Mouse (Mus musculus): Measurements from ENCODE around the gene Gm28036. TPM values are rescaled to one million over a fixed set of nuclear protein-coding genes. Genes with fewer than 3 reads are reported as not detected.
A peak's percentile ranks its signal among the peaks of the same experiment; 100 is the strongest.

Gene Gm28036
- polyA plus RNA-seq, 1 experiment from 2014 or later = 12.3 TPM

DNA sequence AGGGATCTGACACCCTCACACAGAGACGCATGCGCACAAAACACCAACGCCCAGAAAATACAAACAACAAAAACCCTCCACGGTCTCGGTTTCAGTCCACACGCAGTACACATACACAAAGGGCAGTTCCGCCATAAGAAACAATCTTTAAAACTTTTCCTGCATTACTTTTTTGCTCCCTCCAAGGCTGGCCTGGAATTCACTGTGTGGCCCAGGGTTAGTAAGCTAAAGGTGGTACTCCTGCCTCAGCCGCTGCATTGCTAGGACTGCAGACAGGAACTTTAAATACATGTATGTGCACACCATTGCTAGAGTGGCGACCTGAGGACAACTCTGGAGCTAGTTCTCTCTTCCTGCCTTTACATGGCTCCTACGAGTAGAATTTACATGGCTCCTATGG is 55.7 kb downstream of the Gm28036 start:
- Histone ChIP-seq H3K9me3 (ENCODE audit: control insufficient read depth, low read length) (no peaks in the 10 kb centered on the region), H3K4me2 (replicated peaks) (no peak overlapping the region), H3K27me3 (ENCODE audit: control insufficient read depth, insufficient read depth, low read length) (no peaks in the 10 kb centered on the region), H3K9ac (no peak overlapping the region), H3K4me1 (replicated peaks; ENCODE audit: control insufficient read depth, insufficient read depth, low read length) (peaks cover 3% of the 10 kb centered on the region; the same call in 1 of the 2 replicates), H3K4me3 (replicated peaks; ENCODE audit: low read length) (no peak overlapping the region), H3K36me3 (replicated peaks; ENCODE audit: control insufficient read depth, insufficient read depth) (peaks cover 79% of the 10 kb centered on the region), H3K27ac (no peak overlapping the region)
- ATAC-seq (ENCODE audit: low FRiP score) (no peak), DNase-seq (ENCODE audit: low spot score) (no peak)
- WGBS = 95% methylated on average over 10 of the region's 10 CpGs

DNA sequence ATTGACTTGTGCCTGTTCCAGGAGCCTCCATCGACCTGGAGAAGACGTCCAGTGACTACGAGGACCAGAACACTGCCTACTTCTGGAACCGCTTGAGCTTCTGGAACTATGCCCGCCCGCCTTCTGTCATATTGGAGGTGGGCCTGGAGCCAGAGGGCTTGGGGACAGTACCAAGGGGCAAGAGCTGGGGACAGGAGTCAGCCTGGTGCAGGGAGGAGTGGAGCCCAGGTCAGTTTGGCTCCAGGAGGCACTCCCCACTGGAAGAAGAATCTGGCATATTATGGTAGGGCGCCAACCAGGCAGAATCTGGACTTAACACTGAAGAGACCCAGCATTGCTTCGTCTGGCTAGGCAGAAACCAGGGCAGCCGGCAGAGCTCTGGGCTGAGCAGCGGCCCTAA is 59.0 kb downstream of the Gm28036 start:
- Histone ChIP-seq H3K4me2 (replicated peaks) (no peak overlapping the region), H3K9me3 (ENCODE audit: control insufficient read depth, low read length) (no peaks in the 10 kb centered on the region), H3K4me3 (replicated peaks; ENCODE audit: low read length) (no peak overlapping the region), H3K27me3 (ENCODE audit: control insufficient read depth, insufficient read depth, low read length) (no peaks in the 10 kb centered on the region), H3K9ac (no peak overlapping the region), H3K27ac (no peak overlapping the region), H3K4me1 (replicated peaks; ENCODE audit: control insufficient read depth, insufficient read depth, low read length) (peaks cover 9% of the 10 kb centered on the region; the same call in 1 of the 2 replicates), H3K36me3 (replicated peaks; ENCODE audit: control insufficient read depth, insufficient read depth) (peaks cover 46% of the 10 kb centered on the region)
- DNase-seq (ENCODE audit: low spot score) = no peak
- WGBS = 93% methylated on average over 10 of the region's 10 CpGs
- ATAC-seq (ENCODE audit: low FRiP score) = no peak

DNA sequence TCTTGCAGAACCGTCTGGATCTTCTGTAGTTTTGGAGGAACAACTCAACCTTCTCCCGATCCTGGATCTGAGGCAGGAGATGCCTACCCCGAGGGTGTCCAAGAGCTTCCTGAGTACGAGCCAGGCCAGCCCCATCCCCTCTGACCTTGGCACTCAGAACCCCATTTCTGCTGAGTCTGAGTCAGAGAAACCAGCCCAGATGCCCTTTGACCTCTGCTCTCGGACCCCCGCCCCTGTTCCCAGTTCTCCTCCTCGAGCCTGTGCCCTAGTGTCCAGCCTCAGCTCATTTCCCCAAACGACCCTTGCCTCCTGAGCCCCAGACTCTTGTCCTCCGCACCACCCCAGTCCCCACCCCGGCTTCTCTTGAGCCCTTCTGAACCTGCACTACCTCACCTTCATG is 60.8 kb downstream of the Gm28036 start:
- peaks cover 9% of the 10 kb centered on the region; the same call in 1 of the 2 replicates for H3K4me1 ChIP-seq (replicated peaks; ENCODE audit: control insufficient read depth, insufficient read depth, low read length)
- peak overlapping the region; percentile 64 for H3K4me3 ChIP-seq (replicated peaks; ENCODE audit: low read length)
- no peaks in the 10 kb centered on the region for H3K9me3 ChIP-seq (ENCODE audit: control insufficient read depth, low read length)
- WGBS = 38% methylated on average over 10 of the region's 10 CpGs
- peak overlapping the region; percentile 96 for H3K4me2 ChIP-seq (replicated peaks)
- H3K36me3 ChIP-seq (replicated peaks; ENCODE audit: control insufficient read depth, insufficient read depth) = peaks cover 29% of the 10 kb centered on the region
- no peak for DNase-seq (ENCODE audit: low spot score)
- peak overlapping the region; percentile 79 for H3K9ac ChIP-seq
- peak; percentile 17; the same call in 1 of the 2 replicates for ATAC-seq (ENCODE audit: low FRiP score)
- H3K27ac ChIP-seq = no peak overlapping the region
- no peaks in the 10 kb centered on the region for H3K27me3 ChIP-seq (ENCODE audit: control insufficient read depth, insufficient read depth, low read length)

DNA sequence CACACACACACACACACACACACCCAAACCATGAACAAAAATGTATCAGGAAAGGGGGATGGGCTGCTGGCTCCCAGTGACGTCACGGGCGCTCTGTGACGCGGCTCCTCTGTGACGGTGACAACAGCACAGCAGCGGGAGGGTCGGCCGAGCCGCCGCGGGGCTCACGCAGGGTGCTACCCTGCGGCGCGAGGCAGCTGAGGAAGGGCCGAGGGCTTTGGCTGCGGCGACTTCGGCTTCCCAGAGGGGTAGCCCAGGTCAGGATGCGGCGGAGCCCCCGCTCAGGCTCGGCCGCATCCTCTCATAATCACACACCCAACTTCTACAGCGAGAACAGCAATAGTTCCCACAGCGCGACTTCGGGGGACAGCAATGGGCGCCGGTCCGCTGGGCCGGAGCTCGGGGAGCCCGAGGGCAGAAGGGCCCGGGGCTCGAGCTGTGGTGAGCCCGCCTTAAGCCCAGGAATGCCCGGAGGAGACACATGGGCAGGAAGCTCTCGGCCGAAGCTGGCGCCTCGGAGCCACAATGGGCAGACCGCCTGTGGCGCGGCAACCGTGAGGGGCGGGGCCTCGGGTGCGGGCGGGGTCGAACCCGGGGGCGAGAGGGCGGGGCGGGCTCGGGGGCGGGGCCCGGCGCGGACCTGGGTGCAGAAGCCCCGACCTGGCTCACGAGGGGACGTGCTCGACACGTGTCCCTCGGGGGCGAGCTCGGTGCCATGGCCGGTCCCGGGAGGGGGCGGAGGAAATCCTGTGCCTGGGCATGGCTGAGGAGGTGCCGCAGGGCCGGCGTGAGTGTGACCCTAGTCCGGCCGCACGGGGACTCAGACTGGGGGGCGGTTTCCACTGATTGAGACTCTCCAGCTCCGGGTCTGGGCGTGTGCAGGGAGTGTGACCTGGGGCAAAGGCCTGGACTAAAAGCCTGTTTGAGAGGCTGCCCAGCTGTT is 61.5 kb downstream of the Gm28036 start, which contains the start of gene Spag4:
Gene Spag4 (plus strand): TSS at position 77 of the 943 bp plus-strand sequence.
- ATAC-seq (ENCODE audit: low FRiP score) (peak; percentile 78), DNase-seq (ENCODE audit: low spot score) (peak; percentile 78)
- Histone ChIP-seq H3K9me3 (ENCODE audit: control insufficient read depth, low read length) (no peaks in the 10 kb centered on the region), H3K4me3 (replicated peaks; ENCODE audit: low read length) (peak within 1 kb of the TSS; percentile 64), H3K27ac (peak within 1 kb of the TSS; percentile 73), H3K36me3 (replicated peaks; ENCODE audit: control insufficient read depth, insufficient read depth) (peaks cover 22% of the 10 kb centered on the region), H3K27me3 (ENCODE audit: control insufficient read depth, insufficient read depth, low read length) (no peaks in the 10 kb centered on the region), H3K9ac (peak within 1 kb of the TSS; percentile 79), H3K4me2 (replicated peaks) (peak within 1 kb of the TSS; percentile 96), H3K4me1 (replicated peaks; ENCODE audit: control insufficient read depth, insufficient read depth, low read length) (peaks cover 9% of the 10 kb centered on the region; the same call in 1 of the 2 replicates)
- under 1% methylated on average over 80 of the region's 81 CpGs for WGBS

DNA sequence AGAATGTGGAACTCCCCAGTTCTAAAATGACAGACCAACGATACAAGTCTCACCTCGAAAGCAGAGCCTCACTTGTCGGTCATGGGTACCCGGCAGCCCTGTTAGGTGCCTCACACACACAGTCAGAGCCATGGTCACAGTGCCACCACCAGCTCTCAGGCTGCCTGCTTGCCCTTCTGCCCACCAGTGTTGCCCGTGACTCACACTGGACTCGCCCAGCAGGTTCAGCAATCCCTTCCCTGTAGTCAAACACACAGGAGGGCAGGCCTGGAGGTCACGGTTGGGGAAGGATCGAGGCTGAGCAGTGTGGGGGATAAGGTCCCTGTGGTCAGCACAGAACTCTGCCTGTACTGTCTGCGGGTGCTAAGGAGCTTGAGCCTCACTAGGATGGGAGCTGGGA is 74.1 kb downstream of the Gm28036 start, which contains the start of gene Fer1l4:
Gene Fer1l4 (minus strand): TSS at position 132 of the 400 bp plus-strand sequence.
- H3K9me3 ChIP-seq (ENCODE audit: control insufficient read depth, low read length) = no peaks in the 10 kb centered on the region
- no peak within 1 kb of the TSS for H3K4me3 ChIP-seq (replicated peaks; ENCODE audit: low read length)
- no peak within 1 kb of the TSS for H3K27ac ChIP-seq
- H3K4me1 ChIP-seq (replicated peaks; ENCODE audit: control insufficient read depth, insufficient read depth, low read length) = no peaks in the 10 kb centered on the region
- no peaks in the 10 kb centered on the region for H3K36me3 ChIP-seq (replicated peaks; ENCODE audit: control insufficient read depth, insufficient read depth)
- H3K9ac ChIP-seq = no peak within 1 kb of the TSS
- H3K27me3 ChIP-seq (ENCODE audit: control insufficient read depth, insufficient read depth, low read length) = no peaks in the 10 kb centered on the region
- DNase-seq (ENCODE audit: low spot score) (no peak), ATAC-seq (ENCODE audit: low FRiP score) (no peak)
- WGBS = 80% methylated on average over 9 of the region's 9 CpGs
- no peak within 1 kb of the TSS for H3K4me2 ChIP-seq (replicated peaks)

DNA sequence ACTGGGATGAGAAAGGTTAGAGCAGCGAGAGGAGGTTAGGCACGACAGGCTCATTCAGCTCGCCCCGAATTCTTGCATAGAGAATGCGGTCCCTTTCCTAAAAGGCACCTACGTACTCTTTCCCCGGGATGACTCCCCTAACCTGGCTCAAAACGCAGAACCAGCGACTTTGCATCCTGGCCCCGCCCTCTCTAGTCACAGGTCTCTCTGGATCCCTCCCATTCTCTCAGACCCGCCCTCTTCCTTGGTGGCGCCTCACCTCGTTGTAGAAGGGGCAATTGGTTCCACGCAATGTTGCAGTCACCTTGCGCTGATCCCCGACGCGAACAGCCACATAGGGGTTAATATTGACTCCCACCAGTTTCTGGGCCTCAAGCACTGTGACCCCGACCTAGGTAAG is 79.0 kb downstream of the Gm28036 start:
- no peaks in the 10 kb centered on the region for H3K4me1 ChIP-seq (replicated peaks; ENCODE audit: control insufficient read depth, insufficient read depth, low read length)
- no peaks in the 10 kb centered on the region for H3K9me3 ChIP-seq (ENCODE audit: control insufficient read depth, low read length)
- 7% methylated on average over 19 of the region's 19 CpGs for WGBS
- H3K4me2 ChIP-seq (replicated peaks) = no peak overlapping the region
- no peak for ATAC-seq (ENCODE audit: low FRiP score)
- no peak for DNase-seq (ENCODE audit: low spot score)
- H3K9ac ChIP-seq = no peak overlapping the region
- no peak overlapping the region for H3K4me3 ChIP-seq (replicated peaks; ENCODE audit: low read length)
- H3K36me3 ChIP-seq (replicated peaks; ENCODE audit: control insufficient read depth, insufficient read depth) = no peaks in the 10 kb centered on the region
- H3K27me3 ChIP-seq (ENCODE audit: control insufficient read depth, insufficient read depth, low read length) = no peaks in the 10 kb centered on the region
- no peak overlapping the region for H3K27ac ChIP-seq

DNA sequence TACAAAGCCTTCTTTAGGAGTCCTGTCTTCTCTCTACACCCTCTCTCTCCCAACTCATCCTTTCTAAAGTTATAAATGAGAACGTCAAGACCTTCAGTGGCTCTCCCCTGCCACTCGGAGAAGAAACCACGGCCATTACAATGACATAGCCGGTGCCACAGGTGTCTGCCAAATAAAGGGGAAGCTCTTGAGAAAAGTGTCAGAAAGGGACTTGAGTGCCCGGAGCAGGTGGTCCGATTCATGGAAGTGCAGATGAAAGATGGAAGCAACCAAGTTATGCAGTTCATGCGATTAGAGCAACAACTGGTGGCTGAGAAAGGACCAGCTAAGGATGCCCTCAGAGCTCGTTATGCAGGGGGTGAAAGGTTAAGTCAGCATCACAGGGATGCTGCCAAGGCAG is 84.0 kb downstream of the Gm28036 start:
- no peaks in the 10 kb centered on the region for H3K36me3 ChIP-seq (replicated peaks; ENCODE audit: control insufficient read depth, insufficient read depth)
- no peak overlapping the region for H3K27ac ChIP-seq
- no peak overlapping the region for H3K4me3 ChIP-seq (replicated peaks; ENCODE audit: low read length)
- H3K9me3 ChIP-seq (ENCODE audit: control insufficient read depth, low read length) = no peaks in the 10 kb centered on the region
- ATAC-seq (ENCODE audit: low FRiP score) = no peak
- DNase-seq (ENCODE audit: low spot score) = no peak
- H3K27me3 ChIP-seq (ENCODE audit: control insufficient read depth, insufficient read depth, low read length) = no peaks in the 10 kb centered on the region
- 89% methylated on average over 8 of the region's 8 CpGs for WGBS
- H3K4me2 ChIP-seq (replicated peaks) = no peak overlapping the region
- H3K4me1 ChIP-seq (replicated peaks; ENCODE audit: control insufficient read depth, insufficient read depth, low read length) = no peaks in the 10 kb centered on the region
- H3K9ac ChIP-seq = no peak overlapping the region

DNA sequence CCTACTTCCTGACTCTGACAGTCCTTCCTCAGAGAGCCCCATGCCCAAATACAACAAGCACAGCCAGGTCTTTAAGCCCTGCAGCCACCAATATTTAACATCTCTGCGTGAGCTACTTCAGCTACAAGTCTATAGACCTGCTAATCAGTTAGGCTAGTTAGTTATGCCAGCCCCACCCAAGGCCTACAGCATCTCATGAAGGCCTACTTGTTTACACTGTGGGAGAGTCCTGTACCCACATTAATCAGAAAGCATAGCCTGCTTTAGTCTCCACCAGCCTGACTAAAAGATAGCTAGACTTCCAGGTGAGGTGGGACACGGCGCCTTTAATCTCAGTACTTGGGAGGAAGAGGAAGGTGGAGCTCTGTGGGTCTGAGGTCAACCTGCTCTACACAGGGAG is 87.5 kb downstream of the Gm28036 start:
- Histone ChIP-seq H3K27ac (no peak overlapping the region), H3K4me2 (replicated peaks) (no peak overlapping the region), H3K9ac (no peak overlapping the region), H3K27me3 (ENCODE audit: control insufficient read depth, insufficient read depth, low read length) (no peaks in the 10 kb centered on the region), H3K9me3 (ENCODE audit: control insufficient read depth, low read length) (no peaks in the 10 kb centered on the region), H3K4me1 (replicated peaks; ENCODE audit: control insufficient read depth, insufficient read depth, low read length) (no peaks in the 10 kb centered on the region), H3K36me3 (replicated peaks; ENCODE audit: control insufficient read depth, insufficient read depth) (no peaks in the 10 kb centered on the region), H3K4me3 (replicated peaks; ENCODE audit: low read length) (no peak overlapping the region)
- DNase-seq (ENCODE audit: low spot score) = no peak
- no peak for ATAC-seq (ENCODE audit: low FRiP score)
- WGBS = 91% methylated on average over 3 of the region's 3 CpGs

DNA sequence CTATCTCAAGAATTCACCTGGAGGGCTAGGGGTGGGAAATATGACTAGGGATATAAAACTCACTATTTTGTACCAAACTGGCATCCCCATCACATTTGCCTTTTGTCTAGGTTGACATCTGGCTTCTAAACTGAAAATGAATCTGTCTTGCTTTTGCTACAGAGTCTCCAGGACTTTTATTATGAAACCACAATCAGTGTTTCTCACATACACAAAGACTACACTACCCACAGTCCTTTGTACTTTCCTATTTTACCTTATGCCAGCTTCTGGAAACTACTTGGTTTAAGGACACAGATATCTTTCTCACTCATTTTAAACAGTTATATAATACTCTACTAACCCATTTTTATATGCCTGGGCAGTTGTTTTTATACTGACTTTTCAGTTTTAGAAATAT is 101.4 kb downstream of the Gm28036 start:
- no peak for DNase-seq (ENCODE audit: low spot score)
- no peaks in the 10 kb centered on the region for H3K9me3 ChIP-seq (ENCODE audit: control insufficient read depth, low read length)
- H3K9ac ChIP-seq = no peak overlapping the region
- ATAC-seq (ENCODE audit: low FRiP score) = no peak
- no peaks in the 10 kb centered on the region for H3K27me3 ChIP-seq (ENCODE audit: control insufficient read depth, insufficient read depth, low read length)
- no peaks in the 10 kb centered on the region for H3K4me1 ChIP-seq (replicated peaks; ENCODE audit: control insufficient read depth, insufficient read depth, low read length)
- H3K4me2 ChIP-seq (replicated peaks) = no peak overlapping the region
- no peak overlapping the region for H3K27ac ChIP-seq
- no peaks in the 10 kb centered on the region for H3K36me3 ChIP-seq (replicated peaks; ENCODE audit: control insufficient read depth, insufficient read depth)
- no peak overlapping the region for H3K4me3 ChIP-seq (replicated peaks; ENCODE audit: low read length)

All from hindbrain, embryonic 14.5 days (tissue).